Mouse (Mus musculus): ENCODE results near the gene E330009J07Rik.

GRCm38 (mm10) chr6:40441276-40441675 is 5.3 kb upstream of the E330009J07Rik start:
- TF ChIP-seq CTCF (IDR thresholded peaks at IDR 0.05; ENCODE audit: extremely low read depth, insufficient read depth, low read length) (no peak), POLR2A (IDR thresholded peaks at IDR 0.05; ENCODE audit: extremely low read depth, insufficient read depth, low read length) (no peak)

Data from cortical plate, adult 2 months (tissue).